Mouse (Mus musculus) MEL (cell line): ENCODE results near the gene Slc46a3. TPM values are rescaled to one million over a fixed set of nuclear protein-coding genes. Genes with fewer than 3 reads are reported as not detected.
A peak's percentile ranks its signal among the peaks of the same experiment; 100 is the strongest.

Experiments used
- DNase-seq: peaks from one replicate; pipeline ENCODE4 v3.0.0; 2011; ENCODE audit warnings: low read depth, low spot score
- H3K27ac ChIP-seq: 2 replicates; pipeline ENCODE4 v1.5.1; 2012; ENCODE audit warnings: low read depth, mild to moderate bottlenecking, control low read depth, low read length, moderate library complexity; ENCODE audit not compliant: control insufficient read depth
- H3K27me3 ChIP-seq, 2 experiments: fragments of 150-350 bp in 1 of 2; sonication (generic) in 1 of 2; 2 replicates each; pipeline ENCODE4 v1.6.1; 2012; ENCODE audit warnings: low read length in 2 of 2, mild to moderate bottlenecking in 2 of 2, improper control_type of control experiment in 1 of 2, moderate library complexity in 1 of 2; ENCODE audit not compliant: insufficient read depth in 2 of 2, control insufficient read depth in 1 of 2
- H3K36me3 ChIP-seq, 2 experiments: 2 replicates each; pipeline ENCODE4 v1.6.1; 2012 to 2014; ENCODE audit warnings: low read length in 2 of 2, improper control_type of control experiment in 1 of 2, inconsistent platforms in 1 of 2, mild to moderate bottlenecking in 1 of 2; ENCODE audit not compliant: insufficient read depth in 2 of 2, control insufficient read depth in 1 of 2
- H3K4me1 ChIP-seq, 2 experiments: fragments of 150-350 bp in 1 of 2; sonication (generic) in 1 of 2; 2 replicates each; pipeline ENCODE4 v1.6.1; 2012; ENCODE audit warnings: low read length in 2 of 2, improper control_type of control experiment in 1 of 2, mild to moderate bottlenecking in 1 of 2; ENCODE audit not compliant: insufficient read depth in 2 of 2, control insufficient read depth in 1 of 2
- H3K4me3 ChIP-seq, 2 experiments: fragments of 150-350 bp in 1 of 2; sonication (generic) in 1 of 2; 2 replicates each; pipeline ENCODE4 v1.5.1; 2012; ENCODE audit warnings: low read depth in 2 of 2, low read length in 2 of 2, mild to moderate bottlenecking in 2 of 2, moderate library complexity in 2 of 2, control low read depth in 1 of 2, improper control_type of control experiment in 1 of 2; ENCODE audit not compliant: control insufficient read depth in 1 of 2, insufficient read depth in 1 of 2
- H3K79me2 ChIP-seq: 2 replicates; pipeline ENCODE4 v1.6.1; 2012; ENCODE audit warnings: mild to moderate bottlenecking, low read length, moderate library complexity; ENCODE audit not compliant: control insufficient read depth, poor library complexity, insufficient read depth
- H3K9ac ChIP-seq: 2 replicates; pipeline ENCODE4 v1.6.1; 2012; ENCODE audit warnings: low read depth, mild to moderate bottlenecking, control low read depth, low read length, moderate library complexity; ENCODE audit not compliant: control insufficient read depth, poor library complexity, severe bottlenecking
- H3K9me3 ChIP-seq: fragments of 150-350 bp; sonication (generic); replicated peaks from 2 replicates; pipeline ENCODE4 v1.6.1; 2012; ENCODE audit warnings: mild to moderate bottlenecking, low read length, improper control_type of control experiment, moderate library complexity; ENCODE audit not compliant: insufficient read depth
- CTCF ChIP-seq, 3 experiments: IDR thresholded peaks in 2 of 3; conservative IDR thresholded peaks in 1 of 3; 2 replicates each; pipeline ENCODE4 v1.5.1; 2011 to 2012; ENCODE audit warnings: low read length in 3 of 3, low read depth in 2 of 3, mild to moderate bottlenecking in 2 of 3, improper control_type of control experiment in 1 of 3, inconsistent platforms in 1 of 3, mixed read lengths in 1 of 3, moderate library complexity in 1 of 3; ENCODE audit not compliant: control insufficient read depth in 1 of 3, insufficient read depth in 1 of 3, poor library complexity in 1 of 3, severe bottlenecking in 1 of 3
- ELF1 ChIP-seq: IDR thresholded peaks from 2 replicates; pipeline ENCODE4 v1.6.1; 2014; ENCODE audit warnings: low read depth, mild to moderate bottlenecking, inconsistent platforms, low read length, improper control_type of control experiment, moderate library complexity
- EP300 ChIP-seq, 2 experiments: IDR thresholded peaks; 2 replicates each; pipeline ENCODE4 v1.6.1; 2011; ENCODE audit warnings: improper control_type of control experiment in 2 of 2, low read length in 2 of 2, low read depth in 1 of 2, mild to moderate bottlenecking in 1 of 2
- ETS1 ChIP-seq: IDR thresholded peaks from 2 replicates; pipeline ENCODE4 v1.6.1; 2012; ENCODE audit warnings: low read depth, mild to moderate bottlenecking, inconsistent platforms, low read length, improper control_type of control experiment, moderate library complexity
- GABPA ChIP-seq: IDR thresholded peaks from 2 replicates; pipeline ENCODE4 v1.6.1; 2012; ENCODE audit warnings: low read depth, mild to moderate bottlenecking, inconsistent platforms, low read length, improper control_type of control experiment, moderate library complexity
- JUND ChIP-seq: IDR thresholded peaks from 2 replicates; pipeline ENCODE4 v1.6.1; 2011; ENCODE audit warnings: low read depth, mild to moderate bottlenecking, improper control_type of control experiment, low read length
- KAT2A ChIP-seq: conservative IDR thresholded peaks from 2 replicates; pipeline ENCODE4 v1.6.1; 2012; ENCODE audit warnings: low read depth, low read length, improper control_type of control experiment, inconsistent platforms
- MAX ChIP-seq: IDR thresholded peaks from 2 replicates; pipeline ENCODE4 v1.6.1; 2011; ENCODE audit warnings: low read length, improper control_type of control experiment
- MEF2A ChIP-seq: IDR thresholded peaks from 2 replicates; pipeline ENCODE4 v1.6.1; 2014; ENCODE audit warnings: low read depth, mild to moderate bottlenecking, inconsistent platforms, low read length, improper control_type of control experiment; ENCODE audit not compliant: poor library complexity, insufficient replicate concordance, severe bottlenecking; ENCODE audit errors: extremely low read depth
- MXI1 ChIP-seq: IDR thresholded peaks from 2 replicates; pipeline ENCODE4 v1.6.1; 2011; ENCODE audit warnings: mild to moderate bottlenecking, low read depth, low read length, improper control_type of control experiment
- MYB ChIP-seq: IDR thresholded peaks from 2 replicates; pipeline ENCODE4 v1.6.1; 2011; ENCODE audit warnings: mild to moderate bottlenecking, low read depth, low read length, improper control_type of control experiment
- NELFE ChIP-seq: IDR thresholded peaks from 2 replicates; pipeline ENCODE4 v1.6.1; 2011; ENCODE audit warnings: low read depth, low read length, improper control_type of control experiment
- POLR2A ChIP-seq, 2 experiments: IDR thresholded peaks; 2 replicates each; pipeline ENCODE4 v1.6.1; 2011 to 2012; ENCODE audit warnings: low read length in 2 of 2, mild to moderate bottlenecking in 2 of 2, control low read depth in 1 of 2, improper control_type of control experiment in 1 of 2, low read depth in 1 of 2, moderate library complexity in 1 of 2; ENCODE audit not compliant: control insufficient read depth in 1 of 2, insufficient read depth in 1 of 2, poor library complexity in 1 of 2
- POLR2AphosphoS2 ChIP-seq: IDR thresholded peaks from 2 replicates; pipeline ENCODE4 v1.6.1; 2011; ENCODE audit warnings: low read length, improper control_type of control experiment
- POLR2AphosphoS5 ChIP-seq: IDR thresholded peaks from 2 replicates; pipeline ENCODE4 v1.6.1; 2012; ENCODE audit warnings: low read depth, borderline replicate concordance, mild to moderate bottlenecking, inconsistent platforms, low read length, moderate library complexity, mixed read lengths
- RAD21 ChIP-seq: IDR thresholded peaks from 2 replicates; pipeline ENCODE4 v1.6.1; 2011; ENCODE audit warnings: mild to moderate bottlenecking, low read depth, low read length, improper control_type of control experiment
- RCOR1 ChIP-seq: IDR thresholded peaks from 2 replicates; pipeline ENCODE4 v1.6.1; 2012; ENCODE audit warnings: low read depth, mild to moderate bottlenecking, inconsistent platforms, low read length, improper control_type of control experiment
- SIN3A ChIP-seq: IDR thresholded peaks from 2 replicates; pipeline ENCODE4 v1.6.1; 2012; ENCODE audit warnings: low read length, improper control_type of control experiment, inconsistent platforms
- SMC3 ChIP-seq: IDR thresholded peaks from 2 replicates; pipeline ENCODE4 v1.6.1; 2011; ENCODE audit warnings: low read depth, low read length, improper control_type of control experiment
- TBP ChIP-seq: IDR thresholded peaks from 2 replicates; pipeline ENCODE4 v1.8.0; 2011; ENCODE audit warnings: low read depth, low read length, improper control_type of control experiment
- TCF12 ChIP-seq: IDR thresholded peaks from 2 replicates; pipeline ENCODE4 v1.6.1; 2014; ENCODE audit warnings: low read depth, mild to moderate bottlenecking, inconsistent platforms, low read length, improper control_type of control experiment, moderate library complexity
- ZC3H11A ChIP-seq: IDR thresholded peaks from 2 replicates; pipeline ENCODE4 v1.6.1; 2012; ENCODE audit warnings: low read depth, mild to moderate bottlenecking, inconsistent platforms, low read length, improper control_type of control experiment
- ZMIZ1 ChIP-seq: IDR thresholded peaks from 2 replicates; pipeline ENCODE4 v1.6.1; 2012; ENCODE audit warnings: low read depth, mild to moderate bottlenecking, inconsistent platforms, low read length, improper control_type of control experiment, moderate library complexity
- ZNF384 ChIP-seq: IDR thresholded peaks from 2 replicates; pipeline ENCODE4 v1.6.1; 2012; ENCODE audit warnings: low read depth, mild to moderate bottlenecking, inconsistent platforms, low read length, improper control_type of control experiment
- polyA plus RNA-seq, 2 experiments: library from polyadenylated mRNA; stranded (reverse) in 1 of 2; unstranded in 1 of 2; fragments of >175 nt in 1 of 2; fragments of >200 nt in 1 of 2; gene quantifications; 2 replicates each; pipeline versions ENCODE4 v1.2.1 to v1.2.4; 2012; ENCODE audit warnings: low replicate concordance in 2 of 2, low read depth in 1 of 2; ENCODE audit not compliant: insufficient read length in 2 of 2, insufficient read depth in 1 of 2, missing spikeins in 1 of 2
- total RNA-seq: library from RNA; depleted of rRNA; stranded (reverse); fragments of 300-350 nt; gene quantifications from 2 replicates; pipeline ENCODE4 v1.2.3, GENCODE M21; 2012

Gene Slc46a3
- total and polyA plus RNA-seq, 3 experiments = 3.0 to 7.7 TPM; not detected in 1

DNA sequence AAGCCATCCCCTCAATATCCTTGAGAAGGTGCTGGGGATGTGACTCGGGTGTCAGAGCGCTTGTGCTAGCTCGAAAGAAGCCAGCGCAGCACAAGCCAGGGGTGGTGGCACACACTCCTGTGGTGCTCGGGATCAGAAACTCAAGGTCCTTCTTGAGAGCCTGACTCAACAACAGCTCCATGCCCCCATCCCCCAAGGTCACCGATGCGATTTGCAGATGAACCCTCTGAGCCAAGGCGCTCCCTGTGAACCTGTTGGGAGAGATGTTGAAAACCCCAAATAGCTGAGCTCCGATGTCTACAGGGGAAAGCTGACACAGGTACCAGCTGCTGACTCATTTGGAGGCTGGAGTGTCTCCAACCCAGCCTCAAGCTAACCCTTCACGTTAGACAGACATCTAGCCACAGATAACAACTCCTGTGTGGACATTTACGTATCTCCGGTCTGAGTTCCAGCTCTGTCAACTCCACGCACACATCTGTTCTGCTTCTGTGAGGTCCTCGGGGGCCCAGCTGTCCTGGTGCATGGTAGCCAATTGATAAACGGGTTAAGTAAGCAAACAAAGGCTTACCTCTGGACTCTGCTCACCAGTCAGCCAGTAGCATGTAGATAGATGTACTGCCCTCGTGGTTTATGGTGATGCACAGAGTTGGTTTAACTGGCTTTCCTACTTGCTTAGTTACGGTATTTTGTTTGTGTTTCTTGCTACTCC is 14.5 kb downstream of the Slc46a3 start:
- Histone ChIP-seq H3K27ac (no peak overlapping the region), H3K9ac (no peak overlapping the region), H3K27me3 (no peaks in the 10 kb centered on the region), H3K36me3 (peaks cover 0 to 7% of the 10 kb centered on the region in 2 experiments; a peak in 2 of 4 replicates), H3K9me3 (no peaks in the 10 kb centered on the region), H3K4me3 (no peak overlapping the region), H3K4me1 (no peaks in the 10 kb centered on the region), H3K79me2 (no peaks in the 10 kb centered on the region)
- TF ChIP-seq ZMIZ1 = no peak
- TF ChIP-seq CTCF (IDR thresholded peaks at IDR 0.05 in 2 of 3, conservative IDR thresholded peaks at IDR 0.05 in 1 of 3; ENCODE audit: control insufficient read depth in 1 of 3, insufficient read depth in 1 of 3, low read depth in 2 of 3, low read length in 3 of 3, poor library complexity in 1 of 3, severe bottlenecking in 1 of 3) = no peak
- TF ChIP-seq SIN3A = no peak
- no peak for TF ChIP-seq MAX
- no peak for TF ChIP-seq NELFE
- no peak for TF ChIP-seq ZNF384
- TF ChIP-seq SMC3 = no peak
- no peak for TF ChIP-seq ELF1
- no peak for TF ChIP-seq TBP
- TF ChIP-seq MYB = no peak
- TF ChIP-seq RCOR1 = no peak
- TF ChIP-seq MEF2A = no peak
- no peak for TF ChIP-seq EP300 (IDR thresholded peaks at IDR 0.05; ENCODE audit: low read depth in 1 of 2, low read length in 2 of 2)
- TF ChIP-seq KAT2A = no peak
- TF ChIP-seq MXI1 = no peak
- TF ChIP-seq ZC3H11A = no peak
- no peak for TF ChIP-seq ETS1
- TF ChIP-seq POLR2AphosphoS2 = no peak
- no peak for TF ChIP-seq GABPA
- no peak for DNase-seq

DNA sequence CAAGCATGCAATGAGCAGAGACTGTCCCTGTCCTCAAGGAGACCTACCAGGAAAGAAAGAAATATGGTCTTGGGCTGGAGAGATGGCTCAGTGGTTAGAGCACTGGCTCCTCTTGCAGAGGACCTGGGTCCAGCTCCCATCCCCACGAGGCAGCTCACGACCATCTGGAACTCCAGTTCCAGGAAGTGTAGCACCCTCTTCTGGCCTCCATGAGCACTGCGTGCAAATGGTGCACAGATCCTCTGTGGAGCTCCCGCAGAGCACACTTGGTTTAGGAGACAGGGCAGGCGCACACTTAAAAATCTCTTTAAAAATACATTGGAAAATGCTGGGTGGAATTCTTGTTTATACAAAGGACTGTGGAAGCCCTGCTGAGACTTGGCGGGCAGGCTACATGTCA is 17.1 kb downstream of the Slc46a3 start:
- no peaks in the 10 kb centered on the region for H3K4me1 ChIP-seq
- peak; percentile 70 for DNase-seq
- no peaks in the 10 kb centered on the region for H3K79me2 ChIP-seq
- no peak overlapping the region for H3K4me3 ChIP-seq
- H3K27me3 ChIP-seq = no peaks in the 10 kb centered on the region
- H3K9me3 ChIP-seq = no peaks in the 10 kb centered on the region
- H3K36me3 ChIP-seq = peaks cover 0 to 7% of the 10 kb centered on the region in 2 experiments; a peak in 2 of 4 replicates
- no peak overlapping the region for H3K27ac ChIP-seq
- TF ChIP-seq TCF12 (no peak), POLR2AphosphoS5 (no peak), SMC3 (peak; percentile 43), JUND (no peak), RAD21 (peak; percentile 18), ELF1 (peak; percentile 28; the same call in 1 of the 2 replicates), POLR2A (IDR thresholded peaks at IDR 0.05; ENCODE audit: control insufficient read depth in 1 of 2, insufficient read depth in 1 of 2, low read depth in 1 of 2, low read length in 2 of 2, poor library complexity in 1 of 2) (peak in 1 of 2 experiments; percentile 43; a peak in 1 of 4 replicates), CTCF (IDR thresholded peaks at IDR 0.05 in 2 of 3, conservative IDR thresholded peaks at IDR 0.05 in 1 of 3; ENCODE audit: control insufficient read depth in 1 of 3, insufficient read depth in 1 of 3, low read depth in 2 of 3, low read length in 3 of 3, poor library complexity in 1 of 3, severe bottlenecking in 1 of 3) (peak; percentile 68 to 72 (median 72))
- H3K9ac ChIP-seq = no peak overlapping the region
